Comparison of ENCODE assay signal across 21 mouse cellular contexts in the genomic region with DNA sequence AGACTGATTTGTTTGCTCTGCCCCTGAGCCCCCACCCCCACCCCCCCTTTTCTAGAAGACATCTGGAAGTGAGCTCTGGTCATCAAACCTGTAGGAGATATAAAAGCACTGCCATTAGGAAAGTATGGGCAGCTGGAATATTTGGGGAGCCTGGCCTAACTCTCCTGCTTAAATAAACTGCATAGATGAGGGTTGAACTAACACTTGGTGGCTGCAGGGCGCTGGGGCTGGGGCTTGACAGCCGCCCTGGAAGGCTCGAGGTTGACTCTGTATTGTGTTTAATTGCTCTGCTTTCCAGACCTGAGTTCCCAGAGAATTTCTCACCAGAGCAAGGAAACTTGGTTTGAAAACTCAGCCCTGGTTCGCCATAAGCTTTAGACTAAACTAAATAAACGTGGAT.
A peak's percentile ranks its signal among the peaks of the same experiment; 100 is the strongest.
DNase-seq lines count a peak whose midpoint lies in the region; ATAC-seq and TF ChIP-seq lines count a peak whose summit lies in the region.
"Had no signal": no experiment of that assay in that cellular context is flagged by ENCODE, and none has a peak within 500 bp of the region (broad histone marks: within the 10 kb centered on the region; RNA-seq: fewer than 3 reads in every experiment).

No protein-coding gene starts in this region.

- TF ChIP-seq EP300 in lung, postnatal 0 days (IDR thresholded peaks at IDR 0.05), result no peak

- H3K4me1 ChIP-seq in embryonic facial prominence, embryonic 12.5 days, result peaks cover 10% of the 10 kb centered on the region
- H3K4me1 ChIP-seq in limb, embryonic 12.5 days (replicated peaks), result peaks cover 36% of the 10 kb centered on the region
- no peaks in the 10 kb centered on the region for H3K4me1 ChIP-seq in lung, postnatal 0 days (ENCODE audit: insufficient read depth, low read depth, low read length)
- H3K4me1 ChIP-seq: forebrain, embryonic 10.5 days; heart, embryonic 13.5 days had no signal

- H3K9ac ChIP-seq in embryonic facial prominence, embryonic 12.5 days, result no peak overlapping the region
- H3K9ac ChIP-seq in limb, embryonic 12.5 days (replicated peaks), result no peak overlapping the region
- no peak overlapping the region for H3K9ac ChIP-seq in lung, postnatal 0 days (replicated peaks; ENCODE audit: low read depth)
- H3K9ac ChIP-seq: forebrain, embryonic 13.5 days; heart, embryonic 13.5 days; hindbrain, embryonic 14.5 days had no signal

- H3K9me3 ChIP-seq in embryonic facial prominence, embryonic 12.5 days, result no peaks in the 10 kb centered on the region
- no peaks in the 10 kb centered on the region for H3K9me3 ChIP-seq in limb, embryonic 12.5 days
- H3K9me3 ChIP-seq in lung, postnatal 0 days (ENCODE audit: low read length), result no peaks in the 10 kb centered on the region
- H3K9me3 ChIP-seq: forebrain, embryonic 10.5 days; forebrain, embryonic 13.5 days; heart, embryonic 10.5 days; heart, embryonic 13.5 days had no signal

- H3K36me3 ChIP-seq in embryonic facial prominence, embryonic 12.5 days, result no peaks in the 10 kb centered on the region
- H3K36me3 ChIP-seq in limb, embryonic 12.5 days, result no peaks in the 10 kb centered on the region
- H3K36me3 ChIP-seq in lung, postnatal 0 days (ENCODE audit: insufficient read depth, low read length), result no peaks in the 10 kb centered on the region
- H3K36me3 ChIP-seq: forebrain, embryonic 10.5 days; heart, embryonic 10.5 days; heart, embryonic 13.5 days had no signal

- no peak for ATAC-seq in embryonic facial prominence, embryonic 12.5 days (ENCODE audit: insufficient number of reproducible peaks, insufficient read depth, low FRiP score, low TSS enrichment)
- peak; percentile 28; the same call in 1 of the 2 replicates for ATAC-seq in limb, embryonic 12.5 days (ENCODE audit: insufficient number of reproducible peaks, insufficient read depth, low FRiP score, low TSS enrichment, low read depth)
- no peak for ATAC-seq in lung, postnatal 0 days
- ATAC-seq: forebrain, embryonic 13.5 days; forebrain, embryonic 16.5 days; Patski had no signal

- H3K4me3 ChIP-seq in embryonic facial prominence, embryonic 12.5 days, result no peak overlapping the region
- H3K4me3 ChIP-seq in limb, embryonic 12.5 days (replicated peaks), result no peak overlapping the region
- no peak overlapping the region for H3K4me3 ChIP-seq in lung, postnatal 0 days (ENCODE audit: low read depth, low read length)
- H3K4me3 ChIP-seq: forebrain, embryonic 10.5 days; forebrain, embryonic 13.5 days; heart, adult 2 months; heart, embryonic 10.5 days; heart, embryonic 13.5 days had no signal

- no peaks in the 10 kb centered on the region for H3K27me3 ChIP-seq in embryonic facial prominence, embryonic 12.5 days
- H3K27me3 ChIP-seq in limb, embryonic 12.5 days, result no peaks in the 10 kb centered on the region
- no peaks in the 10 kb centered on the region for H3K27me3 ChIP-seq in lung, postnatal 0 days (replicated peaks; ENCODE audit: insufficient read depth, low read length)
- H3K27me3 ChIP-seq: forebrain, embryonic 13.5 days; heart, embryonic 13.5 days; Patski had no signal

- 34% methylated on average over 5 of the region's 5 CpGs for WGBS in embryonic facial prominence, embryonic 12.5 days
- WGBS in limb, embryonic 12.5 days, result 18% methylated on average over 5 of the region's 5 CpGs
- 45% methylated on average over 5 of the region's 5 CpGs for WGBS in lung, postnatal 0 days

- no peak for TF ChIP-seq CTCF in lung, postnatal 0 days (IDR thresholded peaks at IDR 0.05)

- DNase-seq in embryo, embryonic 11 days, result peak; percentile 25
- DNase-seq in embryo, embryonic 10 days (ENCODE audit: low spot score), result no peak
- peak; percentile 17 for DNase-seq in MN1 (ENCODE audit: low spot score)
- DNase-seq in left cerebral cortex, postnatal 25 days (ENCODE audit: low spot score in 2 of 2), result no peak
- no peak for DNase-seq in lung, postnatal 0 days (ENCODE audit: low spot score)
- no peak for DNase-seq in adipocyte (ENCODE audit: low spot score)
- DNase-seq: adrenal gland, adult 2 months; cerebellum, adult 11 months; gastrocnemius, postnatal 36 days; heart, adult 2 months; heart, postnatal 14 days had no signal

- intact Hi-C loops in left cerebral cortex, postnatal 25 days (cut with DNase I), result no loop called here

- peak overlapping the region; percentile 60; the same call in 1 of the 2 replicates for H3K27ac ChIP-seq in embryonic facial prominence, embryonic 12.5 days
- peak overlapping the region; percentile 81 for H3K27ac ChIP-seq in limb, embryonic 12.5 days
- no peak overlapping the region for H3K27ac ChIP-seq in lung, postnatal 0 days (ENCODE audit: low read length)
- H3K27ac ChIP-seq: forebrain, embryonic 10.5 days; forebrain, embryonic 13.5 days; heart, adult 2 months; heart, embryonic 10.5 days; heart, embryonic 13.5 days; hindbrain, embryonic 14.5 days; hindbrain, postnatal 0 days had no signal

- H3K4me2 ChIP-seq in embryonic facial prominence, embryonic 12.5 days (replicated peaks), result no peak overlapping the region
- H3K4me2 ChIP-seq in limb, embryonic 12.5 days, result no peak overlapping the region
- no peak overlapping the region for H3K4me2 ChIP-seq in lung, postnatal 0 days (replicated peaks; ENCODE audit: low read depth, low read length)
- H3K4me2 ChIP-seq: forebrain, embryonic 13.5 days; heart, embryonic 13.5 days; hindbrain, embryonic 14.5 days had no signal

Comparison
In these comparisons a context has a peak if more than half of its experiments do, and no peak if none do; other contexts are left out.
1. DNase-seq: peak in embryo, embryonic 11 days (single experiment) and MN1 (single experiment); none in embryo, embryonic 10 days (single experiment), left cerebral cortex, postnatal 25 days (0 of 2), lung, postnatal 0 days (single experiment) and adipocyte (single experiment).